In the genomic region with DNA sequence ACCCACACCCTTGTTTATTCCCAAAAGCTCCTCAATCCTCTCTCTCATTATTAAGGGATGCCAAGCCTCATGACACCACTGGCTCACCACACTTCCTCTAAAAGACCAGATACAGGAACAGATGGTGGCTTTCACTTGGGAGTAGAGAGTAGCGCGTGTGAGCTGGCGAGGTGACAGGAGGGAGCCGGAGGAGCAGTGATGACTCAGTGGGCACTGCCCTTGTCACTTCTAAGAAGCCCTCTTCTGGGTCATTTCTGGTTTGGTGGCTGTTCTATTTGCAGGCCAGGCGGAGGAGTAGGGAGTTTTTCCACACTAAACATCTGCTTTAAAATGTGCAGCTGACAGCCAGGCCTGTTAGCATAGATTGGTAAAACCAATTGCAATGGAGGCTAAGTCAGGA, we compare ENCODE assay signal across 7 mouse cellular contexts. TPM values are rescaled to one million over a fixed set of nuclear protein-coding genes. Genes with fewer than 3 reads are reported as not detected.
A peak's percentile ranks its signal among the peaks of the same experiment; 100 is the strongest.
DNase-seq lines count a peak whose midpoint lies in the region; TF ChIP-seq lines count a peak whose summit lies in the region.

No protein-coding gene starts in this region.

- TF ChIP-seq CTCF in left cerebral cortex, adult 2 months (IDR thresholded peaks at IDR 0.05) = no peak

- H3K27ac ChIP-seq in left cerebral cortex, adult 2 months = no peak overlapping the region

- no peak overlapping the region for H3K4me3 ChIP-seq in left cerebral cortex, adult 2 months

- peak; percentile 56 to 65 for DNase-seq in lung, adult 18-20 months
- DNase-seq in lung, postnatal 25 days (ENCODE audit: low spot score) = no peak
- DNase-seq in adrenal gland, adult 2 months = peak; percentile 81
- peak; percentile 91 to 93 for DNase-seq in cerebellum, postnatal 14 days
- DNase-seq in left cerebral cortex, adult 2 months (ENCODE audit: extremely low spot score in 1 of 2, low spot score in 2 of 2) = peak; percentile 24 to 35
- DNase-seq in retina, postnatal 1 day = no peak
- DNase-seq in urinary bladder, postnatal 4 days (ENCODE audit: low spot score in 2 of 2) = no peak

- intact Hi-C loops in left cerebral cortex, adult 2 months (cut with DNase I) = no loop called here

RNA-seq across cellular contexts. Expression of a gene that starts 11.5 kb away (rescaled TPM):
- 10 to 100 TPM; 66.8 to 74.7 TPM for total RNA-seq in adrenal gland, adult 2 months (2021)
- 21.9 and 23.2 TPM in 2 replicates for polyA plus RNA-seq in adrenal gland, adult 2 months (2012; rRNA removed)
- total RNA-seq in left cerebral cortex, adult 2 months (2021) = 10 to 100 TPM; 29.1 to 29.3 TPM

Comparison
In these comparisons a context has a peak if more than half of its experiments do, and no peak if none do; other contexts are left out.
1. DNase-seq: peak in lung, adult 18-20 months (2 of 2), adrenal gland, adult 2 months (single experiment), cerebellum, postnatal 14 days (2 of 2) and left cerebral cortex, adult 2 months (2 of 2); none in lung, postnatal 25 days (single experiment), retina, postnatal 1 day (single experiment) and urinary bladder, postnatal 4 days (0 of 2).